Mouse (Mus musculus) midbrain, embryonic 11.5 days (tissue): ENCODE data around the gene Sorbs1. TPM values are rescaled to one million over a fixed set of nuclear protein-coding genes. Genes with fewer than 3 reads are reported as not detected.

Experiments used
- ATAC-seq: fragments of 200-750 bp; cut with Nextera tagmentation; 2 replicates; pipeline ENCODE4 v1.8.0; 2017; ENCODE audit warnings: moderate TSS enrichment, moderate library complexity; ENCODE audit not compliant: low FRiP score
- DNase-seq: peaks from one replicate; pipeline ENCODE4 v3.0.0; 2015; ENCODE audit warnings: low spot score; ENCODE audit errors: missing footprints
- H3K27ac ChIP-seq: fragments of 300-500 bp; sonication (generic); 2 replicates; pipeline ENCODE4 v1.5.1; 2014; ENCODE audit warnings: low read depth, low read length
- H3K27me3 ChIP-seq: fragments of 300-500 bp; sonication (generic); 2 replicates; pipeline ENCODE4 v1.6.1; 2014; ENCODE audit warnings: mild to moderate bottlenecking, low read length, moderate library complexity, mixed read lengths; ENCODE audit not compliant: control insufficient read depth, insufficient read depth
- H3K36me3 ChIP-seq: fragments of 300-500 bp; sonication (generic); 2 replicates; pipeline ENCODE4 v1.6.1; 2014; ENCODE audit warnings: mild to moderate bottlenecking, low read length, moderate library complexity, mixed read lengths; ENCODE audit not compliant: control insufficient read depth, insufficient read depth
- H3K4me1 ChIP-seq: fragments of 300-500 bp; sonication (generic); 2 replicates; pipeline ENCODE4 v1.6.1; 2014; ENCODE audit warnings: low read length; ENCODE audit not compliant: control insufficient read depth, insufficient read depth
- H3K4me2 ChIP-seq: fragments of 300-500 bp; sonication (generic); 2 replicates; pipeline ENCODE4 v1.6.1; 2014; ENCODE audit warnings: mild to moderate bottlenecking, moderate library complexity
- H3K4me3 ChIP-seq: fragments of 300-500 bp; sonication (generic); 2 replicates; pipeline ENCODE4 v1.5.1; 2014; ENCODE audit warnings: low read depth, low read length
- H3K9ac ChIP-seq: fragments of 300-500 bp; sonication (generic); 2 replicates; pipeline ENCODE4 v1.6.1; 2014; ENCODE audit warnings: low read length
- H3K9me3 ChIP-seq: fragments of 300-500 bp; sonication (generic); 2 replicates; pipeline ENCODE4 v1.6.1; 2016; ENCODE audit warnings: low read length; ENCODE audit not compliant: control insufficient read depth
- WGBS: fragments of 180-500 bp; shearing (Covaris S2); extraction: QIAGEN DNeasy Blood & Tissue Kit; methylation state at CpG from one replicate; pipeline ENCODE4 v1.1.7; 2014; 5-methylcytosine and 5-hydroxymethylcytosine counted together
- polyA plus RNA-seq: library from polyadenylated mRNA; unstranded; fragments of >200 nt; fragmentation: Nextera tagmentation; extraction: Ambion mirVana; gene quantifications from 2 replicates; pipeline ENCODE4 v1.2.1, GENCODE M21; 2014

Gene Sorbs1
- polyA plus RNA-seq, 1 experiment from 2014 or later, result 61.0 TPM

DNA sequence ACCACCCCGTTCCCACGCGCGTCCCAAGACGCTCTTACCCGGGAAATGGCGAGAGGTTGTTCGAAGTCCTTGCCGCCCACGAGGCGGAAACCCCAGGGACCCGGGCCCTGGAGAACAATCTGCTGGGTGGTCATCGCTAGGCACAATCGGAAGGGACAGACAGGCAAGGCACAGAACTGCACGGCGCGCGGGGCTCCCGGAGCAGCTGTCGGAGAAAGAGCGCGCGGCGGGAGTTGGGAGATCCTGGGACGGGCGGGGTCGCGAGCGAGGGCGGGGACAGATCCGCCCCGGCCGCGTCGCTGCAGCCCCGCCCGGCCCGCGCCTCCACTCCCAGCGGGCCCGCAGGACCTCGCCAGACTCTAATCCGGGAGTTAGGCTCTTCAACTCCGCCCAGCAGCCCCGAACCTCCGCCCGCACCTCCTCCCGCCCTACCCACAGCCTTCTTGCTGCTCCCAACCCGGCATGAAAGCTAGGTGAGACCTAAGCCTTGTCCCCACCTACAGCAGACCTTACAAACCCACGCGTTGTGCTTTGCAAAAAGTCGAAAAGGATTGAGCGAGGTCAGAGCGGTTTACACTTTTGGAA lies 242.2 kb downstream of the Sorbs1 start, which contains the start of gene Pdlim1:
Pdlim1 (minus strand) TSS at position 535 of the 585 bp plus-strand sequence.
- peak within 1 kb of the TSS; percentile 76 for H3K9ac ChIP-seq
- ATAC-seq (peak; percentile 89), DNase-seq (no peak)
- H3K9me3 ChIP-seq, result no peaks in the 10 kb centered on the region
- under 1% methylated on average over 49 of the region's 54 CpGs for WGBS
- H3K4me3 ChIP-seq, result peak within 1 kb of the TSS; percentile 57
- no peaks in the 10 kb centered on the region for H3K36me3 ChIP-seq
- H3K27me3 ChIP-seq, result peaks cover 23% of the 10 kb centered on the region
- no peak within 1 kb of the TSS for H3K27ac ChIP-seq
- peak within 1 kb of the TSS; percentile 94 for H3K4me2 ChIP-seq
- peaks cover 10% of the 10 kb centered on the region for H3K4me1 ChIP-seq

DNA sequence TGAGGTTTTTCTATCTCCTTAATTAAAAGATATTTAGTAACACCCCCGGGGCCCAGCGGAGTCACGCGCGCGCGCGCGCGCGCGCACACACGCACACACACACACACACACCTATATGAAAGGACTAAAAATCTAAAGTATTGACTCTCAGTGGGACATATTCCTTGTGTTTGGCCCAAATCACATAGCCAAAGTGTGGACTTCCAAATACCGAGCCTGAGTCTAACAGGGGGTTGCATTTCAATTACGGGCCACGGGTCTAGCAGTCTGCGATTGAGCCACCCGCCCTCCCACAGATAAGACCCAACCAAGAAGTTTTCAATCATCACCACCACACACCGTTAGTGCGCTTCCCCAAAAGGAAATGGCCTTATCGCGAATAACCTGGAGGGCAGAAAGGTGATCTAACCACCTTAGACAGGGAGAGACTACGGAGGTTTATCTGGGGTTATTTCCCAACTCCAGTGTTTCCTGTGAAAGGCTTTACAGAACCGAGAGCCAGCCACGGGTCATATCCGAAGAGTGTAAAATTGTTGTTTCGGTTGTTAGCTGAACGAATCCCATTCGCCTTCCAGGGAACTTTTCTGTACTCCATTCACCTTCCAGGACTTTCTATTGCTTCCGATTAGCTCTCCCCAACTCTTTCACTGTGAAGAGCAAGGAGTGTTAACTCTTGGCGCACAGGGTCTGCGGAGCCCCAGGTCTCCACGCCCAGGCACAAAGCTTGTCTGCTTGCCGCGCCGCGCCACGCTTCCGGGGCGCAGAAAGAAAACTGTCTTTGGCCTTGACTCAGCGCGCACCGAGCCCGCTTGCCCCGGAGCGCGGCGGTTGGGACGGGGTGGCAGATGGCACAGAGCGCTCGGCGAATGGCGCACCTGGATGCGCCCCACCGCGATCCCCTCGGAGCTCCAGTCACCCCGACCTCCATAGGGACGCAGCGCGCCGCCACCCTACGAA lies 242.9 kb downstream of the Sorbs1 start:
- no peaks in the 10 kb centered on the region for H3K9me3 ChIP-seq
- peak overlapping the region; percentile 94 for H3K4me2 ChIP-seq
- ATAC-seq, result peak; percentile 74
- no peak overlapping the region for H3K27ac ChIP-seq
- peak overlapping the region; percentile 57 for H3K4me3 ChIP-seq
- peak; percentile 97 for DNase-seq
- peak overlapping the region; percentile 76 for H3K9ac ChIP-seq
- 7% methylated on average over 63 of the region's 63 CpGs for WGBS
- peaks cover 10% of the 10 kb centered on the region for H3K4me1 ChIP-seq
- H3K27me3 ChIP-seq, result peaks cover 23% of the 10 kb centered on the region
- H3K36me3 ChIP-seq, result no peaks in the 10 kb centered on the region

DNA sequence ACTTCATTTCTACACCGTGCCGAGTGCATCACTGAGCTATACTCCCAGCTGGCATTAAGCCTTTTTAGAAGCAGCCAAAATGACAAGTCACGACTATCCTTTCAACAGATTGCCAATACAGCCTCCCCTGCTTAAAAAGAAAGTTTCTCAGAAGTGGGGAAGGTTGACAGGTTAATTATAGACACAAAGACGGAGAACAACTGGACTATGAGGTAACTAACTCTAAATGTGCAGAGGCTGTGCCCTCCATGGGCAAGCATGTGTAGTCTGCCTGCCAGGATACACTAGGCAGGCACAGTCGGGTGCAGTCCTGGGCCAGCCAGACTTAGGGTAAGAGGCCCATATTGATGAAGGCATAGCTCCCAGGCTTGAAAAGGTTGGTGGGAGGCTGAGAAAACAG lies 244.1 kb downstream of the Sorbs1 start:
- DNase-seq (peak; percentile 53), ATAC-seq (no peak)
- Histone ChIP-seq H3K4me1 (peaks cover 10% of the 10 kb centered on the region), H3K36me3 (no peaks in the 10 kb centered on the region), H3K4me3 (no peak overlapping the region), H3K4me2 (no peak overlapping the region), H3K9ac (no peak overlapping the region), H3K9me3 (no peaks in the 10 kb centered on the region), H3K27me3 (peaks cover 23% of the 10 kb centered on the region), H3K27ac (no peak overlapping the region)
- 73% methylated on average over 5 of the region's 5 CpGs for WGBS

DNA sequence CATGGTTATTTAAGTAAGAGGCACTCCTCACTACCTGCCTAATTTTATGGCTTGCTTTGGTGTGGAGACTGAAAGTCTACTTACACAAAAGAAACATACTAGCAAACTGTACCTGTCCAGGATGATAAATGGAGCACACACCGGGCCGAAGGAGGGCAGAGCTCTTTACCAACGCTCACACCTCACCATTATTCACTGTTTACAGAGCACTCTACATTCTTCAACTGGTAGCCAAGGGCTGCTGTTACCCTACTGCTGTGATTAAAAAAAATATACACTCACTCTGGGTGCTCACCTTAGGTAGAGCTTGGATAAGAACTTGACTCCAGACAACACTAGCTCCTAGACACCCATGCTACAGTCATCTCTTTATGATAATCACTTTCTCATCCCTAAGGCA lies 245.1 kb downstream of the Sorbs1 start:
- no peak overlapping the region for H3K27ac ChIP-seq
- no peak overlapping the region for H3K4me3 ChIP-seq
- no peak overlapping the region for H3K4me2 ChIP-seq
- DNase-seq (no peak), ATAC-seq (no peak)
- H3K4me1 ChIP-seq, result peaks cover 10% of the 10 kb centered on the region
- H3K36me3 ChIP-seq, result no peaks in the 10 kb centered on the region
- WGBS, result 88% methylated on average over 3 of the region's 3 CpGs
- no peaks in the 10 kb centered on the region for H3K9me3 ChIP-seq
- H3K9ac ChIP-seq, result no peak overlapping the region
- peaks cover 23% of the 10 kb centered on the region for H3K27me3 ChIP-seq

DNA sequence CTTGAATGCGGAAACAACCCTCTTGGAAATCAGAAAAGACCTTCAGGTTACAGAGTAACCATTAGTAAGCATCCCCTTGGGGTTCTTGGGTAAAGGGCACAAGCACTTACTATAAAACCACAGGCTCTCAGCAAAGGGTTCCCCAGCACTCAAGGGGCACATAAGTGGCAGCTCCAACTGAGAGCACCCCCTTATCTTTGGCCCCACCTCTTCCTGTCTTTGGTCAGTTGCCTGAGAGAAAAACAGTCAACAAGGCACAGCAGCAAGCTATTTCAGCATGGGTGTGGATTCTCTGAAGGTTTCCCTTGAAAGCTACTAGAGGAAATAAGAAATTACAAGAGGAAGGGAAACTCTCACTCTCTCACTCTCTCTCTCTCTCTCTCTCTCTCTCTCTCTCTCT lies 246.2 kb downstream of the Sorbs1 start:
- no peak overlapping the region for H3K4me2 ChIP-seq
- no peak overlapping the region for H3K9ac ChIP-seq
- H3K36me3 ChIP-seq, result no peaks in the 10 kb centered on the region
- peaks cover 6% of the 10 kb centered on the region for H3K4me1 ChIP-seq
- H3K27ac ChIP-seq, result no peak overlapping the region
- H3K4me3 ChIP-seq, result no peak overlapping the region
- WGBS, result 100% methylated on average over 1 of the region's 1 CpGs
- H3K27me3 ChIP-seq, result peaks cover 19% of the 10 kb centered on the region
- ATAC-seq (no peak), DNase-seq (peak; percentile 59)
- H3K9me3 ChIP-seq, result no peaks in the 10 kb centered on the region

DNA sequence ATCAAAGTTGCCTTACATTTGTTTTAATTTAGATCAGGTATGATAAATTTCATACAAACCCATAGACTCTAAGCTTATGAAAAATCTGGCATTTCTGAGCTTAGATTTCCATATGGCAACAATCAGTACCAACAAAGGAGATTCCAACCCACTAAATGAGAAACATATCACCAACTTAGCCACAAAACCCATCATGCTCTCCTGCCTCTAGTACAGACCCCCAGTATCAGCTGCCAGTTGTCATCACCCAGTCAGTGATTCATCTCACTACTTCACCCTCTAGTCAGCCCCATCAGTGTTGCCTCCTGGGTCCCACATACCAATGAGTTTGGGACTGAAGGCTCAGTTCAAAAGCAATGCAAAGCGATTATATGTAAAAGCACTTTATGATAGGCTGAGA lies 254.1 kb downstream of the Sorbs1 start:
- H3K9me3 ChIP-seq, result no peaks in the 10 kb centered on the region
- no peaks in the 10 kb centered on the region for H3K4me1 ChIP-seq
- H3K27me3 ChIP-seq, result no peaks in the 10 kb centered on the region
- ATAC-seq, result no peak
- 100% methylated on average over 1 of the region's 1 CpGs for WGBS
- H3K9ac ChIP-seq, result no peak overlapping the region
- no peaks in the 10 kb centered on the region for H3K36me3 ChIP-seq
- no peak overlapping the region for H3K4me3 ChIP-seq
- no peak overlapping the region for H3K27ac ChIP-seq
- no peak overlapping the region for H3K4me2 ChIP-seq
- peak; percentile 65 for DNase-seq

DNA sequence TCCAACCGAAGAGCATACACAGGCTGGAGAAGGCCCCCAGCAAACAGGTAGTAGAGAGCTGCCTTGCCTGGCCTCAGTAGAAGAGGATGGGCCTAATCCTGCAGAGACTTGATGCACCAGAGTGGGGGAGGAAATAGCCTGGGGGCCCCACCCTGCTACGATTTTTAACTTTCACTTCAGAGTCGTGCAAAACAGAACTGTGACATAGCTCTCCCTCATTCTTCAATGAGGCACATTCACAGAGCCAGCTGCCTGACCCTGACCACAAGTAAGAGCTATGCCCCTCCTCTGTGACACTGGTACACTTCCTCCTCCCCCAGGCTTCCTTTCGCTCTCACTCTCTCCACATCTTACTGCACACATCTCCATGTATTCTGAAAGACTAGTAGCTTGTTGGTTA lies 256.2 kb downstream of the Sorbs1 start:
- ATAC-seq (no peak), DNase-seq (peak; percentile 75)
- Histone ChIP-seq H3K36me3 (no peaks in the 10 kb centered on the region), H3K9me3 (no peaks in the 10 kb centered on the region), H3K4me2 (no peak overlapping the region), H3K27ac (no peak overlapping the region), H3K4me3 (no peak overlapping the region), H3K9ac (no peak overlapping the region), H3K4me1 (no peaks in the 10 kb centered on the region), H3K27me3 (no peaks in the 10 kb centered on the region)
- WGBS, result 75% methylated on average over 4 of the region's 4 CpGs

DNA sequence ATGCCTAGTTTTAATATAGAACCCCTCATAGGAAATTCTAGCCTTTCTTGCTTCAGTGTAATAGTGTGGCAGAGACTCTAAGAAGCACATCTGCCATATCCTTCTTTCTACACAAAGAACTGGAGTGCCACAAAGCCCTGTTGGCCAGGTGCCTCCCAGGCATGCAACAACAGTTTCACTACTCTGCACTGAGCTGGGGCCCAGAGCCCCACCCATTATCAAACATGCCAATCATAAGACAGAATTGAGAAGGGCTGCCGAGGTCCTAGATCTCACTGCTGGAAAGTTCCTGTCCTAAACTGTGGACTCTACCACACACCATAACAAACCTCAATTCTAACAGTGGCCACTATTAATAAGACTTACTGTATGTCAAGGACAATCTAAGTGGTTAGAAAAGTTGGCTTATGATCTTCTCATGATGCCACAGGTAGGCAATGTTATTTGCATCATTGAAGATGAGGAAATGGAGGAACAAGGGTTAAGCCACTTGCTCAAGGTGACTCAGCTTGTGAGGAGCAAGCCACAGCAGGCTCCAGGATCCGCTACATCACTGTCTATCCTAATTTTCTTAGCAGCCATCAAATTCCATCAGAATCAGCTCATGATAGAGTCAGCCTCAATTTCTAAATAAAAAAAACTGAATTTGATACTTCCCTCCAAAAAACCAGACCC lies 257.1 kb downstream of the Sorbs1 start:
- ATAC-seq (no peak), DNase-seq (no peak)
- no peak overlapping the region for H3K27ac ChIP-seq
- H3K9ac ChIP-seq, result no peak overlapping the region
- no peaks in the 10 kb centered on the region for H3K9me3 ChIP-seq
- H3K4me2 ChIP-seq, result no peak overlapping the region
- no peaks in the 10 kb centered on the region for H3K4me1 ChIP-seq
- H3K27me3 ChIP-seq, result no peaks in the 10 kb centered on the region
- H3K36me3 ChIP-seq, result no peaks in the 10 kb centered on the region
- 76% methylated on average over 2 of the region's 2 CpGs for WGBS
- H3K4me3 ChIP-seq, result no peak overlapping the region

DNA sequence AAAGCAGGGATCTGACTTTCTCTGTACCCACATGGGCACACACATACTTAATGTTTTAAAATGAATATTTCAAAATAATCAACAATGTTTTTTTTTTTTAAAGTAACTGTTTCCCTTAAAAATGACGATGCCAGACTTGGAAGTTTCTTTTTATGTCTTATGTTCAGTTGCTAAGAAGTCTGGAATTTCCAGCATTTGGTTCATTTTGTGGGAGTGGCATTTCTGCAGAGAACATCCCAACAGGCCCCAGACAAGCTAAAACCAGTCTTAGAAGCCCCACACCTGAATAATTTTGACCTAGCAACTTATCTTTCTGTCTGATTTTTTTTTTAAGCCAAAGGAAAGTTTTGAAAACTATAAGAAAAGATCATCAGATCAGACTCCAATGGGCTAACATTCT lies 258.0 kb downstream of the Sorbs1 start:
- no peak for DNase-seq
- 76% methylated on average over 1 of the region's 1 CpGs for WGBS

More for the DNA sequence above, 258.0 kb downstream of the Sorbs1 start:
- no peak overlapping the region for H3K9ac ChIP-seq
- H3K9me3 ChIP-seq, result no peaks in the 10 kb centered on the region
- H3K4me2 ChIP-seq, result no peak overlapping the region
- no peak for ATAC-seq
- no peaks in the 10 kb centered on the region for H3K4me1 ChIP-seq
- H3K4me3 ChIP-seq, result no peak overlapping the region
- no peak overlapping the region for H3K27ac ChIP-seq
- H3K27me3 ChIP-seq, result no peaks in the 10 kb centered on the region
- no peaks in the 10 kb centered on the region for H3K36me3 ChIP-seq
